Mouse (Mus musculus): Measurements from ENCODE around the gene Fanci. TPM values are rescaled to one million over a fixed set of nuclear protein-coding genes. Genes with fewer than 3 reads are reported as not detected.

Fanci gene
- total RNA-seq, 1 experiment from 2014 or later, result 3.0 TPM

Other genes starting within 250 kb of the Fanci start
- gene Mfge8, start 242.9 kb upstream of the Fanci start, total RNA-seq (2021), result 220 and 296 TPM in 2 replicates
- 485 and 569 TPM in 2 replicates for gene Abhd2, start 118.7 kb upstream of the Fanci start, total RNA-seq (2021)
- not detected in 2 replicates for gene Rlbp1, start 4.9 kb upstream of the Fanci start, total RNA-seq (2021)
- gene Polg, start 74.4 kb downstream of the Fanci start, total RNA-seq (2021), result 71.1 and 79.2 TPM in 2 replicates
- 1.9 and 2.4 TPM in 2 replicates for gene Rhcg, start 225.7 kb downstream of the Fanci start, total RNA-seq (2021)